Mouse (Mus musculus): ENCODE measurements at regions not wholly inside any gene's neighbourhood (a gene's known extent, or its start where the extent isn't known, plus 50 kb on each side); places are given as distances from the start of the nearest gene placed in this dataset.

DNA sequence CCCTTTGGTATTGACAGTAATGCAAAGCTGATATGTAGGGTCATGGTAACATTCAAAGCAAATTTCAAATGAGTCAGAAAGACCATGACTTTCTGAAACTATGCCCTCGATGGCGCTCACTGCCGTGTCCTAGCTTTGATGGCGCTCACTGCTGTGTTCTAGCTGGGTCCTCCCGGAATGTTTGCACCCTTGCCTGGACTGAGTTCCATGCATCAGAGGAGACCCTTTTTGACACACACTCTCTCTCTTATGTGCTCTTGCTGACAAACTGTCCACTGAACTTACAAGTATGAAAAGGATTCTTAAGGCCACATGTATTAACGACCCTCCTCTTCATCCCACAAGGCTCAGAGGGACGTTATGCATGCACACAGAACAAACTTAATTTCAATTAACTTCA, 94.1 kb downstream of the Dad1 start:
- TF ChIP-seq POLR2A (IDR thresholded peaks at IDR 0.05; ENCODE audit: insufficient read depth, low read depth, low read length) (no peak), CTCF (IDR thresholded peaks at IDR 0.05; ENCODE audit: insufficient read depth, low read depth, low read length) (no peak)

All from olfactory bulb, adult 2 months (tissue).